Mouse (Mus musculus): ENCODE measurements around the gene Hras. TPM values are rescaled to one million over a fixed set of nuclear protein-coding genes. Genes with fewer than 3 reads are reported as not detected.

Gene Hras
- total and polyA plus RNA-seq, 2 experiments from 2014 or later = 113 to 209 TPM

GRCm38 (mm10) chr7:141168518-141168953 is 25.3 kb downstream of the Hras start:
- Histone ChIP-seq H3K4me2 (ENCODE audit: low read depth, low read length, poor library complexity, severe bottlenecking) (peak overlapping the region; percentile 48), H3K4me3 (ENCODE audit: low read depth, low read length) (peak overlapping the region; percentile 29), H3K27ac (ENCODE audit: low read depth, low read length) (no peak overlapping the region), H3K27me3 (ENCODE audit: insufficient read depth, low read length) (no peaks in the 10 kb centered on the region), H3K9me3 (ENCODE audit: low read length) (no peaks in the 10 kb centered on the region), H3K36me3 (ENCODE audit: insufficient read depth, low read length) (no peaks in the 10 kb centered on the region), H3K9ac (replicated peaks; ENCODE audit: low read length, poor library complexity, severe bottlenecking) (peak overlapping the region; percentile 50), H3K4me1 (ENCODE audit: insufficient read depth, low read length) (peaks cover 6% of the 10 kb centered on the region; the same call in 1 of the 2 replicates)
- WGBS = 3% methylated on average over 22 of the region's 22 CpGs
- no peak for TF ChIP-seq CTCF (IDR thresholded peaks at IDR 0.05)
- no peak for DNase-seq (ENCODE audit: low spot score)
- ATAC-seq (ENCODE audit: low FRiP score) = no peak

GRCm38 (mm10) chr7:141167901-141168517 is 25.8 kb downstream of the Hras start:
- DNase-seq (ENCODE audit: low spot score) (peak; percentile 30), ATAC-seq (ENCODE audit: low FRiP score) (no peak)
- no peak for TF ChIP-seq CTCF (IDR thresholded peaks at IDR 0.05)
- Histone ChIP-seq H3K4me2 (ENCODE audit: low read depth, low read length, poor library complexity, severe bottlenecking) (peak overlapping the region; percentile 48), H3K9ac (replicated peaks; ENCODE audit: low read length, poor library complexity, severe bottlenecking) (peak overlapping the region; percentile 50), H3K4me1 (ENCODE audit: insufficient read depth, low read length) (peaks cover under 1% of the 10 kb centered on the region; the same call in 1 of the 2 replicates), H3K36me3 (ENCODE audit: insufficient read depth, low read length) (peaks cover under 1% of the 10 kb centered on the region; the same call in 1 of the 2 replicates), H3K27me3 (ENCODE audit: insufficient read depth, low read length) (no peaks in the 10 kb centered on the region), H3K27ac (ENCODE audit: low read depth, low read length) (no peak overlapping the region), H3K4me3 (ENCODE audit: low read depth, low read length) (peak overlapping the region; percentile 29), H3K9me3 (ENCODE audit: low read length) (no peaks in the 10 kb centered on the region)
- WGBS = 24% methylated on average over 7 of the region's 7 CpGs

DNA sequence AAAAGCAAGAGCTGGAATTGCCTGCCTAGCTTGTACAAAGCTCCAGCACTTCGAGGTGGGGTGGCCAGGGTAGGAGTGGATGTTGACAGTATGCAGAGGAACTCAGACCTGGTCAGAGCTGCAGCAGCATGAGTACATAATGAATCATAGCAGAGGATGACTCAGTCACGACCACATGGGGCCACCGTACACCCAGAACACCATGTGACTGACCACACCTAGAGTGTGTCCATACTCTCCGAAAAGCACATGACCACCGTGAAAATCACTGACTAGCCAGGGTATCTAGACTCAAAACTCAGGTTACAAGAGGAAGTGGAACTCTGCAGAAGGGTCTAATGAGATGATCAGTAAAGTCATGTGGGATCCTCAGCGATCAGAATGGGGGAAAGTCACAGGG is 29.0 kb downstream of the Hras start:
- H3K9me3 ChIP-seq (ENCODE audit: low read length) = no peaks in the 10 kb centered on the region
- ATAC-seq (ENCODE audit: low FRiP score) (no peak), DNase-seq (ENCODE audit: low spot score) (no peak)
- no peaks in the 10 kb centered on the region for H3K27me3 ChIP-seq (ENCODE audit: insufficient read depth, low read length)
- no peak overlapping the region for H3K4me2 ChIP-seq (ENCODE audit: low read depth, low read length, poor library complexity, severe bottlenecking)
- H3K4me3 ChIP-seq (ENCODE audit: low read depth, low read length) = no peak overlapping the region
- H3K4me1 ChIP-seq (ENCODE audit: insufficient read depth, low read length) = no peaks in the 10 kb centered on the region
- 88% methylated on average over 6 of the region's 6 CpGs for WGBS
- TF ChIP-seq CTCF (IDR thresholded peaks at IDR 0.05) = no peak
- peaks cover 18% of the 10 kb centered on the region for H3K36me3 ChIP-seq (ENCODE audit: insufficient read depth, low read length)
- H3K9ac ChIP-seq (replicated peaks; ENCODE audit: low read length, poor library complexity, severe bottlenecking) = no peak overlapping the region
- no peak overlapping the region for H3K27ac ChIP-seq (ENCODE audit: low read depth, low read length)

- no peak overlapping the region for H3K9ac ChIP-seq (replicated peaks; ENCODE audit: low read length, poor library complexity, severe bottlenecking)
- H3K36me3 ChIP-seq (ENCODE audit: insufficient read depth, low read length) = peaks cover 18% of the 10 kb centered on the region
- H3K9me3 ChIP-seq (ENCODE audit: low read length) = no peaks in the 10 kb centered on the region
- no peaks in the 10 kb centered on the region for H3K4me1 ChIP-seq (ENCODE audit: insufficient read depth, low read length)
- no peak for TF ChIP-seq CTCF (IDR thresholded peaks at IDR 0.05)
- ATAC-seq (ENCODE audit: low FRiP score) = no peak
- H3K27me3 ChIP-seq (ENCODE audit: insufficient read depth, low read length) = no peaks in the 10 kb centered on the region
- no peak overlapping the region for H3K4me3 ChIP-seq (ENCODE audit: low read depth, low read length)
- WGBS = 93% methylated on average over 7 of the region's 7 CpGs
- no peak for DNase-seq (ENCODE audit: low spot score)
- H3K27ac ChIP-seq (ENCODE audit: low read depth, low read length) = no peak overlapping the region
- no peak overlapping the region for H3K4me2 ChIP-seq (ENCODE audit: low read depth, low read length, poor library complexity, severe bottlenecking)
These were observed 29.4 kb downstream of the Hras start for GRCm38 (mm10) chr7:141164397-141164796.

DNA sequence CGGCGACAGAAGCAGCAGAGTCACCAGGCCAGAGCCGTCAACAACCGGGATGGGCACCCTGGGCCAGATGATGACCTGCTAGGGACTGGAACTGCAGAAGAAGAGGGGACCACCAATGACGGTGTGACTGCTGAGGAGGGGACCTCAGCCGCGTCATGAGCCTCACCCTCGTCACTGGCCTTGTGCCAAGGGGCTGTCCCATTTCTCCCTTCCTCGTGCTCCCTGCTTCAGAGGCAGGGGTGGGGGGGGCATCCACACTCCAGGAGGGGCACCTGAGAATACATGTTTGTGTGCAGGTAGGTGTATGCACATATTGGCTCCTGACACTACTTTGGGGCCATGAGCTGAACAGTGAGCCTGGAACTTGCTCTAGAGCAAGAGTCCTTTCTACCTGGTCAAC is 38.4 kb downstream of the Hras start:
- H3K36me3 ChIP-seq (ENCODE audit: insufficient read depth, low read length) = peaks cover 40% of the 10 kb centered on the region
- no peak overlapping the region for H3K27ac ChIP-seq (ENCODE audit: low read depth, low read length)
- no peaks in the 10 kb centered on the region for H3K4me1 ChIP-seq (ENCODE audit: insufficient read depth, low read length)
- H3K27me3 ChIP-seq (ENCODE audit: insufficient read depth, low read length) = no peaks in the 10 kb centered on the region
- no peak overlapping the region for H3K4me3 ChIP-seq (ENCODE audit: low read depth, low read length)
- H3K9me3 ChIP-seq (ENCODE audit: low read length) = no peaks in the 10 kb centered on the region
- no peak overlapping the region for H3K9ac ChIP-seq (replicated peaks; ENCODE audit: low read length, poor library complexity, severe bottlenecking)
- TF ChIP-seq CTCF (IDR thresholded peaks at IDR 0.05) = no peak
- ATAC-seq (ENCODE audit: low FRiP score) (no peak), DNase-seq (ENCODE audit: low spot score) (no peak)
- 89% methylated on average over 9 of the region's 9 CpGs for WGBS
- H3K4me2 ChIP-seq (ENCODE audit: low read depth, low read length, poor library complexity, severe bottlenecking) = no peak overlapping the region

DNA sequence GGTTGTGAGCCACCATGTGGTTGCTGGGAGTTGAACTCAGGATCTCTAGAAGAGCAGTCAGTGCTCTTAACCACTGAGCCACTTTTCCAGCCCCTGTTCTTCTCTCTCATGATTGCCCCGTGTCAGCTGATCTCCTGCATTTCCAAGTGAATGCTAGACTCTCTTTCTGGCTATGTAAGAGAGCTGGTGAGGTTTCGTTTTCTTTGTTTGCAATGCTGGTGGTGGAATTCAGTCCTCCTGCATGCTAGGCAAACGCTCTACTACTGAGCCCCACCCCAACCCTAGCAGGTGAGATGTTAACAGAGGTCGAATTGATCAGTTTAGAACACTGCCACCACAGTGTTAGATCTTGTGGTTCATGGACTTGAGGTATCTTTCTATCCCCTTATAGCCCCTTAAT is 45.2 kb downstream of the Hras start:
- Histone ChIP-seq H3K9ac (replicated peaks; ENCODE audit: low read length, poor library complexity, severe bottlenecking) (no peak overlapping the region), H3K4me2 (ENCODE audit: low read depth, low read length, poor library complexity, severe bottlenecking) (no peak overlapping the region), H3K9me3 (ENCODE audit: low read length) (no peaks in the 10 kb centered on the region), H3K36me3 (ENCODE audit: insufficient read depth, low read length) (peaks cover 28% of the 10 kb centered on the region), H3K27me3 (ENCODE audit: insufficient read depth, low read length) (no peaks in the 10 kb centered on the region), H3K4me3 (ENCODE audit: low read depth, low read length) (no peak overlapping the region), H3K4me1 (ENCODE audit: insufficient read depth, low read length) (no peaks in the 10 kb centered on the region), H3K27ac (ENCODE audit: low read depth, low read length) (no peak overlapping the region)
- no peak for ATAC-seq (ENCODE audit: low FRiP score)
- no peak for DNase-seq (ENCODE audit: low spot score)
- 88% methylated on average over 4 of the region's 4 CpGs for WGBS
- no peak for TF ChIP-seq CTCF (IDR thresholded peaks at IDR 0.05)

Measured in midbrain, postnatal 0 days (tissue).